14 mouse cellular contexts compared by ENCODE assay signal in the genomic region with DNA sequence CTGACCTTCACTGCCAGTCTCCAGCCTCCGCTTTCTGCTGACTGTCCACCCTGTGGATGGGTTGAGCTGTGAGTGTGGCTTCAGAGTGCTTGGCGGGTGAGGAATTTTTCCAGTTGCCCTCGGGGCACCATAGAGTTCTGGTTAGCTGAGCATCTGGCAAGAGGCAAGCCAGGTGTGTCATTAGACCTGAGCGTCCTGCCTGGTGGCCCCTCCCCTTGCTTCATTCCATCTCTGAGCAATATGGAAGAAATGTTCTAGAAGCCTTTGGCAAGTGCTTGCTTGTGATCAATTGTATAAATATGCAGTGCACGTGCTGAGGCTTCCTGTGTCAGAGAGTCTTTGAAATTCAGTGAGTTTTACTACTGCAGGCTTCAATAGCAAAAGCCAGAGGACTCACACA. TPM values are rescaled to one million over a fixed set of nuclear protein-coding genes. Genes with fewer than 3 reads are reported as not detected.
DNase-seq lines count a peak whose midpoint lies in the region; ATAC-seq lines count a peak whose summit lies in the region.
"Had no signal": no experiment of that assay in that cellular context is flagged by ENCODE, and none has a peak within 500 bp of the region (broad histone marks: within the 10 kb centered on the region; RNA-seq: fewer than 3 reads in every experiment).

No protein-coding gene starts in this region.

- H3K9ac ChIP-seq in midbrain, embryonic 14.5 days (replicated peaks; ENCODE audit: low read length): no peak overlapping the region
- H3K9ac ChIP-seq in midbrain, embryonic 15.5 days: no peak overlapping the region
- H3K9ac ChIP-seq: liver, embryonic 15.5 days had no signal

- H3K4me2 ChIP-seq in midbrain, embryonic 14.5 days (ENCODE audit: low read length): no peak overlapping the region
- no peak overlapping the region for H3K4me2 ChIP-seq in midbrain, embryonic 15.5 days
- H3K4me2 ChIP-seq: liver, embryonic 15.5 days had no signal

- peak overlapping the region; percentile 5; the same call in 1 of the 2 replicates for H3K27ac ChIP-seq in midbrain, embryonic 14.5 days (replicated peaks; ENCODE audit: low read depth, low read length)
- no peak overlapping the region for H3K27ac ChIP-seq in midbrain, embryonic 10.5 days (replicated peaks)
- H3K27ac ChIP-seq in midbrain, embryonic 15.5 days: 0 out of 2 replicates have a peak overlapping the region, but pooled peaks have one; percentile 42
- H3K27ac ChIP-seq: liver, embryonic 15.5 days had no signal

- H3K27me3 ChIP-seq in midbrain, embryonic 14.5 days (ENCODE audit: control insufficient read depth, insufficient read depth, low read length): no peaks in the 10 kb centered on the region
- H3K27me3 ChIP-seq in midbrain, embryonic 10.5 days (ENCODE audit: low read depth, poor library complexity, severe bottlenecking): no peaks in the 10 kb centered on the region
- no peaks in the 10 kb centered on the region for H3K27me3 ChIP-seq in midbrain, embryonic 15.5 days (replicated peaks)

- ATAC-seq in midbrain, embryonic 14.5 days (ENCODE audit: low FRiP score, low TSS enrichment): no peak
- peak; percentile 43 for ATAC-seq in midbrain, embryonic 15.5 days (replicated peaks)
- ATAC-seq: intestine, postnatal 0 days had no signal

- no peaks in the 10 kb centered on the region for H3K9me3 ChIP-seq in midbrain, embryonic 14.5 days (ENCODE audit: control insufficient read depth, low read length)
- no peaks in the 10 kb centered on the region for H3K9me3 ChIP-seq in midbrain, embryonic 10.5 days (replicated peaks)
- H3K9me3 ChIP-seq in midbrain, embryonic 15.5 days: no peaks in the 10 kb centered on the region
- H3K9me3 ChIP-seq: liver, embryonic 15.5 days had no signal

- DNase-seq in midbrain, embryonic 14.5 days: peak; percentile 61
- DNase-seq in midbrain, embryonic 10.5 days (ENCODE audit: low spot score): no peak
- DNase-seq in ZHBTc4 (ENCODE audit: low read depth, low spot score): peak; percentile 87
- peak; percentile 79 for DNase-seq in kidney, adult 9 months
- no peak for DNase-seq in spleen, postnatal 14 days (ENCODE audit: low spot score in 2 of 2)
- DNase-seq in gastrocnemius, adult 8-10 months (ENCODE audit: low spot score in 2 of 2): no peak
- no peak for DNase-seq in layer of hippocampus, postnatal 36 days
- DNase-seq: cerebellum, adult 11-12 months; heart, adult 11 months; heart, postnatal 4 days; thymus, postnatal 36 days had no signal

- 63% methylated on average over 5 of the region's 5 CpGs for WGBS in midbrain, embryonic 14.5 days
- 72% methylated on average over 5 of the region's 5 CpGs for WGBS in midbrain, embryonic 10.5 days
- WGBS in midbrain, embryonic 15.5 days: 59% methylated on average over 5 of the region's 5 CpGs

- no peaks in the 10 kb centered on the region for H3K36me3 ChIP-seq in midbrain, embryonic 14.5 days (ENCODE audit: control insufficient read depth, insufficient read depth, low read length)
- H3K36me3 ChIP-seq in midbrain, embryonic 10.5 days: peaks cover 6% of the 10 kb centered on the region
- H3K36me3 ChIP-seq in midbrain, embryonic 15.5 days (replicated peaks): no peaks in the 10 kb centered on the region
- H3K36me3 ChIP-seq: liver, embryonic 15.5 days had no signal

- H3K4me1 ChIP-seq in midbrain, embryonic 14.5 days (ENCODE audit: control insufficient read depth, insufficient read depth, low read length): peaks cover 38% of the 10 kb centered on the region
- H3K4me1 ChIP-seq in midbrain, embryonic 10.5 days: peaks cover 54% of the 10 kb centered on the region
- peaks cover 39% of the 10 kb centered on the region for H3K4me1 ChIP-seq in midbrain, embryonic 15.5 days

- H3K4me3 ChIP-seq in midbrain, embryonic 14.5 days (replicated peaks; ENCODE audit: low read depth, low read length): no peak overlapping the region
- no peak overlapping the region for H3K4me3 ChIP-seq in midbrain, embryonic 10.5 days
- H3K4me3 ChIP-seq in midbrain, embryonic 15.5 days: no peak overlapping the region
- H3K4me3 ChIP-seq: liver, embryonic 15.5 days had no signal

RNA-seq across cellular contexts. Expression of a gene that starts 21.0 kb away (rescaled TPM):
- 10.6 and 10.7 TPM in 2 replicates for polyA plus RNA-seq in midbrain, embryonic 14.5 days (2014; fragmentation: Nextera tagmentation; extraction: Ambion mirVana)
- polyA plus RNA-seq in midbrain, embryonic 10.5 days (2016; fragmentation: Nextera tagmentation; extraction: Ambion mirVana): 17.1 and 17.6 TPM in 2 replicates
- 13.4 and 15.0 TPM in 2 replicates for polyA plus RNA-seq in midbrain, embryonic 15.5 days (2015; fragmentation: Nextera tagmentation; extraction: Ambion mirVana)
- 100 to 1,000 TPM; 165 to 271 (median 210) TPM for total RNA-seq in gastrocnemius, adult 8-10 months (2022)
- 10 to 100 TPM; 27.6 to 29.9 TPM for total RNA-seq in layer of hippocampus, postnatal 36 days (2021)

Comparison
In these comparisons a context has a peak if more than half of its experiments do, and no peak if none do; other contexts are left out.
1. DNase-seq: peak in midbrain, embryonic 14.5 days (single experiment), ZHBTc4 (single experiment) and kidney, adult 9 months (single experiment); none in midbrain, embryonic 10.5 days (single experiment), spleen, postnatal 14 days (0 of 2), gastrocnemius, adult 8-10 months (0 of 2) and layer of hippocampus, postnatal 36 days (0 of 2).